Mouse (Mus musculus) 416B (cell line): ENCODE results near the gene Znrf3.
A peak's percentile ranks its signal among the peaks of the same experiment; 100 is the strongest.

ENCODE experiments used
- DNase-seq: peaks from one replicate; pipeline ENCODE4 v3.0.0; 2011; ENCODE audit warnings: low read depth

Znrf3 gene

DNA sequence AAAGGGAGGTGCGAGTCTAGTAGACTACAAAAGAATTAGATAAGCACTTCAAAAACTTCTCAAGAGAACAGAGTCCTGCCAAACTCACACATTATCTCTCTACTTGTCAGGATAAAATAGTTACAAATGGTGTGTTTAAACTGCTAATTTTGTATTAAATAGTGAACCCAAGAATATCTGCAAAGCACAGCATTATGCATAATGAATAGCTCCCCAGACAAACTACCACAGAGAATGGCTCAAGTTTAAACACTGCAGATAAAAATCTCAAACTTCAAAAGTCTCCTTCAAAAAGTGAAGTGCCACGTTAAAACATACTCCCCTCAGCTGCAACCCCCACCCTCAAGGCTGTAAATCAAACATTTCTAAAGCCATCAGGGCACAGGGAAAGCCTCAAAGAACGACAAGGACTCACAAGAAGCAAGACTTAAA is 2.0 kb downstream of the Znrf3 start:
- no peak for DNase-seq

GRCm38 (mm10) chr11:5437646-5438045 is 7.0 kb downstream of the Znrf3 start:
- DNase-seq = no peak

DNA sequence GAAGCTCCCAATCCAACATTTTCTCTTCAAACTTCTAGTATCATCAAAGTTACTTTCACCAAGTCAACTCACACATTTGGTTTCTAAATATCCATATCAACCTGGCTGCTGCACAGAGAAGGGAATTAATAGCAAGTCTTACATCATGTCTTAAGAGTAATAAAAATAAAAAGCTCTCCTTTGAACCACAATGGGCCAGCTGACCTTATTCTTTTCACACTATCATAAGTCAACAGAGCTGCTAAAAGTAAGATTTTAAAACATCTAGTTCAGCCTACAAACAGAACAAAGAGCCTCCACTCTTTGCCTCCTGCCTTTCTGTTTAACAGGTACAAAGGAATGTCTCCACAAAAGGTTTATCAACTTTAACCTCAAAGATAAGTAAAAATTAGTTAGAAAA is 7.7 kb downstream of the Znrf3 start:
- DNase-seq = no peak

DNA sequence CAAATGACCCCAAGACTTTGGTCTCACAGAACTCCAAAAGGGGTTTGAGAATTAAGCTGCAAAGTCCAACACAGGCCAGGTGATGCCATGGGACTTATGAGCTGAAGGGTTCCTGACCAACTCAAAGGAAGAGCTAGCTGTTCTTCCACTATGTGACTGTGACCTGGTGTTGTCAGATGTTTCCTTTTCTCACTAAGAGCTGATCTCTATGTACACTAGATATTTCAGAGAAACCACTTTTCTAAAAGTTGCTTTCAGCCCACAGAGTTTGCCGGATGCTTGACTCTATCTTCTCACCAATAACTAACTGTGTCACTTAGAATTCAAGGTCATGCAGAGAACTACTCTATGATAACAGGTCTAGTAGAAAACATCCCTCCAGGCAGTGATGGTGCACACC is 9.2 kb downstream of the Znrf3 start:
- DNase-seq = no peak

DNA sequence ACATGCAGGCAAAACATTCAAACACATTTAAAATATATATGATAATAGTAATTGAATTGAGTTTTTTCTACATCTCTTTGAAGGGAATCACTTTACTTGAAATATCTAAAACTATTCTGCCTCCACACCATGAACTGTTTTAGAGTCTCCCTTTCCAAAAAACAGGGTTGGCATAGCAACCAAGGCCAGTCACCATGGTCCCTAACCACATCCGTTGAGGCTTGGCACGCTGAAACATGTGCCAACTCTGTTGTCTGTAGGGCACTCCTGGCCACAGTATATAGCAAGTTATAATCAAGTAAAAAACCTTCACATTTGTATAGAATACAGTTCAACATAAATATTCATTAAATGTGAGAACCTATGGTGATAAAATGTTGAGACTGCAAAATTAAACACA is 12.3 kb downstream of the Znrf3 start:
- peak; percentile 88 for DNase-seq

DNA sequence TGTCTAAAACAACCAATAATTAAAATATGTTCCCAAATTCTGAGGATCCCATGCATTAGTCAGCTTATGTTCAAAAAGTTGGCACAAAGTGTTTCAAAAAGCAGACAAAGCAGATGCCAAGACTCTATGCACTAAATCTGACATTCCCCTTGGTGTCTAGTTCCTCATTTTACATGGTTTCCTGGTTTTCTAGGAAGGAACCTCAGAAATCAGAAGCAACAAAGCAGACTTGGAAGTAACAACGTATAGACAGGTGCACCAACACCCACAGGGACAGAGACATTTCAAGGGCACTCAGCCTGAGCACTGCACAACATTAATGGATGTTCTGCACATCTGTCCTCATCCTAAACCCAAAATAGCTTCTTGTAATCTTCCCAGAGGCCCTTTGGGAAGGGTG is 13.8 kb downstream of the Znrf3 start:
- DNase-seq = peak; percentile 40

GRCm38 (mm10) chr11:5429396-5430190 is 15.1 kb downstream of the Znrf3 start:
- DNase-seq = peak; percentile 62

GRCm38 (mm10) chr11:5427251-5427650 is 17.4 kb downstream of the Znrf3 start:
- no peak for DNase-seq

- DNase-seq = no peak
Measured at GRCm38 (mm10) chr11:5426317-5426716, 18.3 kb downstream of the Znrf3 start.

DNA sequence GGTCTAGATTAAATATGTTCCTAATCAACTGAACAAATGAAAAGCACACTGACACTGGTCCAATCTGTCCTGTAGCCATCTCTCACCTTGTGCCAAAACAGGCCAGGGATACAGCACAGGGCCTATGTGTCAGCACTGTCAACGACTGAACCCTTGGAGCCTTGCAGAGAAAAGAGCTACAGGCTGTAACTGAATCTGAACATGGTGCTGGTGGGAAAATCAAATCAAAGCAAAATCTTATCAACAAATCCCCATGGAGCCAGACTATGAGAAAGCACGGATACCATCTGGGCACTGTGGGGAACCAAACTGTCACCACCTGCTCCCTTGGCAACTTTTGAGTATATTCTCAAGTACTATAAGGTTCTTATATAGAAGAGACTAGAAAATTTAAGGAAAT is 19.5 kb downstream of the Znrf3 start:
- DNase-seq = no peak

DNA sequence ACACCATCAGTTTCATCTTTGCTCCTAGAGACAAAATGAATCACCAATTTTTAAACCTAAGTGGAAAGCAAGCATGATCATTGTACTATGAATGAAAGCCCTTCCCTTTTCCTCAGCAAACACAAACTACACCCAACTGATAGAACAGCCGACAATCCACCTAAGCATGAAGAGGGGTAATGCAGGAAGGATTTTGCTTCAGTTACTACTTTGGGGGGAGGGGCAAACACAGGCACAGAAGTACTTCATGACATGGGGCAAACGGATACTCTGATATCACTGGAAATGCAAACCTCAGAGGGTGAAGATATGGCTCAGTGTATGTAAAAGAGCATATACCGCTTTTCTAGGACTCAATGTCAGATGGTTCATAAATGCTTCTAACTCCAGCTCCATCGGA is 20.5 kb downstream of the Znrf3 start:
- DNase-seq = no peak

GRCm38 (mm10) chr11:5423000-5423399 is 21.6 kb downstream of the Znrf3 start:
- DNase-seq = no peak

- no peak for DNase-seq
Measured at GRCm38 (mm10) chr11:5422252-5422636, 22.4 kb downstream of the Znrf3 start.

DNA sequence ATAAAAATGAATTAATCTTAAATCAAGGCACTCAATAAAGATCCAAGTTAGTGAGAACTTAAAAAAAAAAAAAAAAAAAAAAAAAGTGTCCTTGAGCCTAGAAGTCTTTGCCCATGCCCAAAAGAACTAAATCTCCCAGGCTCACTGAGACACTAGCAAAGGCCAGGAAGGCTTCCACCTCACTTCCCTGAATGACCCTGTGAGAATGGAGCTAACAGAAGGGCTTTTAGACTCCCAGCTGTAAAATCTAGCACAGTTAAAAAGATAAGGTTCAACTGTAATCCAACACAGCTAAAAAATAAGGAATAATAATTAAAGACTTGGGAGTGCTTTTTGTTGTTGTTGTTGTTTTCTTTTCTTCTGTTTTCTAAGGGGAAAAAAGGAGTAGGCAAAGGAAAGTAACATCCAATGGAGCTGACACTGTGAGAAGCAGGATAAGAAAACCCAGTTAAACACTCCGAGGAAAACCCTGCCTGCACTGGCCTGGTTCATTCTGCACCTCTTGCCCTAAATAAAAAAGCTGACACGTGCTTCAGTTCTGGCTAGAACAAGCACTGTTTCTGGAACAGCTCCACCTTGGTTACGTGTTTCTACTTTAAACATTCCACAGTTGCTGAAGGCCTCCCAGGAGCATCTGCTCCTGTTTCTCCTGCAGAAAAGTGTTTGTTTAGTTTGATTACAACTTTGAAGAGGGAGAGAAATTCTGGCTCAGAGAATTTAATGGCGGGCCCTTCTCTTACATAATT is 23.0 kb downstream of the Znrf3 start:
- DNase-seq = no peak

DNA sequence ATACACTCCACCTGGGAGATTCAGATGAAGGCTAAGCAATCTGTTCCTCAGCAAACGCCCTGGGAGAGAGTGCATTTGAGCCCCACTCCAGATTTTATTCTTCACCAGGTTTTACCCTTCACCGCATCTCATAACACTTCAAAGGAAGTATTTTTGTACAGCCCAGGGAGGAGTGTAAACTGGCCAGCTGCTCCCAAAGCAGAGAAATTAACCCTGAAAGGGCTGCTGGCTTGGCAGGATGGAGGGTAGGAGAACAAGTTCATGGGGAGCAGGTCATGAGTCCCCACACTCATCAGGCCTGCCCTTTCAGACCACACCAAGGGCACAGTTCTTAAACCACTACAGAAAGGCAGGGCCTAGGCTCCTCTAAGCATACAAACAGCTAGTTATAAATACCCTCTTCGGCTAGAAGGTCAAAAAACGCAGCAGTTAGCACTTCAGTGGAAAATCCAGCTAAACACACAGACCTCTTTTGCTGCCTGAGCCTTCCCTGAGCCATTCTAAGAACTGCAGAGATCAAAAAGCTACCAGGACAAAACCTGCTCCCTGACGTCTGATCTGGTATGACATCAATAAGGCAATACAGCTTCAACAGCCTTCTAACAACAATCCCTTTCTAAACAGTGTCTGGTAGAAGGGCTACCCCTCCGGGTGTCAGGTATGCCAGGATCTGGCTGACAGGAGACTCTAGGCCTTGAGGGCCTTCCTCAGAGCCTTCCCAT is 28.9 kb downstream of the Znrf3 start:
- no peak for DNase-seq

- DNase-seq = no peak
Measured at GRCm38 (mm10) chr11:5414856-5415616, 29.6 kb downstream of the Znrf3 start.

DNA sequence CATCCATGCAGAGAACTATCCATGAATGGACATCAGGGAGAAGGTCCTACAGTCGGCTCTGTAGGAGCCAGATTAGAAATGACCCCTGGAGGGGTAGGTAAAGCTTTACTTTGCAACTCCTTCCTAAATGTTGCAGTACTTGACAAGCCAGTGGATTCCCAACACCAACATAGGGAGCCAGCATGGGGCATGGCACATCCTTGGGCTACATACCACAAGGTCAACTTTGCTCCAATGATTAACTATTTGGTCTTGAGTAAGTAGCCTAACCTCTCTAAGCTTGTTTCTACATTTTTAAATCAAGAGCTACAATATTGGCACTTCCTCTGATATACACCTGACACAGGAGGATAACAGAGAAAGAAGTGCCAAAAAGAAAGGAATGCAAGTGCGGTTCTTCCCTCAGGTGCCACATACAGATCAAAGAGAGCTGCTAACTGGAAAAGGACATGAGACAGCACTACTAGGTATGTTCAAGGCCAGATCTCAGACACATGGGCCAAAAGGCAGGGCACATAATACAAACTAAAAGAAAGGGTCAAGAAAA is 31.9 kb downstream of the Znrf3 start:
- no peak for DNase-seq

- DNase-seq = no peak
Measured at GRCm38 (mm10) chr11:5411577-5411976, 33.1 kb downstream of the Znrf3 start.

DNA sequence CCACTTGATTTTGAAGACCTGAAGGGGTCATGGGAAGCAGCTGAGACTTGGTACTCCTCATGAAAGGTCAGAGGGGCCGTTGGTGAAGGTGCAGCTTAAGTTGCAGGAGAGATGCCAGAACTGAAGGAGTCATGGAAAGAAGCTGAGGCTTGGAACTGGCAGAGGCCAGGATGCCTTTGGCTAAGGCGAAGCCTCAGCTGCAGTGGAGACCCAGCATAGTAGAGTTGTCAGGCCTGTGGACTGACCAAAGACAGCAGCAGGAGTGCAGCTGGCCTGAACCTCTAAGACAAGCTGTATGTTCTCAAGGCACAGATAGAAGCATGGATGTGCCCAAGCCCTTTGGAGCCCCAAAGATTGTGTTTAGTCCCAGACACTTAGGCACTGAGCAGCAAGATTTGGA is 40.5 kb downstream of the Znrf3 start:
- DNase-seq = no peak

DNA sequence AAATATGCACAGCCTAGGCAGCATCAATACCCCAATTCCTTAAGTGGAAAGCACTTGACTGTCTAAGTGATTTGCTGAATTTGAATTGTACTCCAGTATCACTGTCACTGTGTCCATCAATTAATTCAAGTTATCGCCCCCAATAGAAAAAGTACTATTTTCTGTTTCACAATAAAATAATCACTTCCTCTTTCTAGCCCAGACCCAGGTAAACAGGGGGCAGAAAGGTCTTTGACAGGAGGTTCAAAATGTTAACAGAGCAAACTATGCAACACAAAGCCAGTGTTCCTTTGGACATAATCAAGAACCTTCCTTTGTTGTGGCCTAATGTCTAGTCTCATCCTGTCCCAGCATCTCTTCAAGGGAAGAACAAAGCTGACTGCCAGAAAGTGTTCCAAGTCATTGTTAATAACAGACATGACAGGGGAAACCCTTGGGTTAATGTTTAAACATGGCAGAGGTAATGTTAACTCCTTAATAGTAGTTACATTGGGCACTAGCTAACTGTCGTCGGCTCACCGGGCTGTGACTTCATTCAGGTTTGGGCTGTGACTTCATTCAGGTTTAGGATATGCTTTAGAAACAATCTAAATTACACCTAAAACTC is 42.4 kb downstream of the Znrf3 start:
- no peak for DNase-seq

- DNase-seq = no peak
Measured at GRCm38 (mm10) chr11:5398301-5399053, 46.2 kb downstream of the Znrf3 start.
